Mouse (Mus musculus) E14TG2a.4 (cell line): ENCODE results near the gene Plekha7.

Experiments
- H3K27me3 ChIP-seq: 2 replicates; pipeline ENCODE4 v1.6.1; 2014; ENCODE audit warnings: low read length, control low read depth; ENCODE audit not compliant: insufficient read depth
- H3K36me3 ChIP-seq: 2 replicates; pipeline ENCODE4 v1.6.1; 2014; ENCODE audit warnings: low read length, control low read depth; ENCODE audit not compliant: insufficient read depth
- H3K4me1 ChIP-seq: replicated peaks from 2 replicates; pipeline ENCODE4 v1.6.1; 2014; ENCODE audit warnings: low read depth, low read length, control low read depth
- H3K4me3 ChIP-seq: replicated peaks from 2 replicates; pipeline ENCODE4 v1.5.1; 2014; ENCODE audit warnings: mild to moderate bottlenecking, low read length
- H3K9me3 ChIP-seq: 2 replicates; pipeline ENCODE4 v1.6.1; 2014; ENCODE audit warnings: low read length, control low read depth
- CTCF ChIP-seq: conservative IDR thresholded peaks from 2 replicates; pipeline ENCODE4 v1.5.1; 2014; ENCODE audit warnings: low read length
- NANOG ChIP-seq: IDR thresholded peaks from 2 replicates; pipeline ENCODE4 v1.6.1; 2014; ENCODE audit warnings: borderline replicate concordance, low read length, mixed read lengths
- POU5F1 ChIP-seq: IDR thresholded peaks from 2 replicates; pipeline ENCODE4 v1.6.1; 2014; ENCODE audit warnings: low read length, borderline replicate concordance

Plekha7 gene

DNA sequence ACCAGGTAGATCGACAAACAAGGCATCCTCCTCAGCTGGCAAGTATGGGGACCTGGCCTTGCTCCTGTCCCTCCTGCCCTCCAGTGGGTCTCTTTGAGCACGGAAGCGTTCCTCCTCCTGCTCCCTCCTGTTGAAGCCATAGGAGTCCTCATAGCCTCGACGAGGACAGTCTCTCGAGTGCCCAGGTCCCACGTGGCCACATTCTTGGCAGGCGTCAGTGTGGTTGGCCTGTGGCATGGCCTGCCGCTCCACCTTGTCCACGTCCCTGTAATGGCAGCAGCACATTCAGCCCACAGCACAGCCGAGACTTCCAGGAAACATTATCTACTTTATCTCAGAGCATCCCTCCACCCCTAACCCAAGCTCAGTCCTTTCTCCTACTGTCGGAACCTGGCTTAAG, 143.9 kb downstream of the Plekha7 start:
- H3K9me3 ChIP-seq, result no peaks in the 10 kb centered on the region
- TF ChIP-seq NANOG (no peak), POU5F1 (no peak), CTCF (no peak)
- H3K4me3 ChIP-seq, result no peak overlapping the region

DNA sequence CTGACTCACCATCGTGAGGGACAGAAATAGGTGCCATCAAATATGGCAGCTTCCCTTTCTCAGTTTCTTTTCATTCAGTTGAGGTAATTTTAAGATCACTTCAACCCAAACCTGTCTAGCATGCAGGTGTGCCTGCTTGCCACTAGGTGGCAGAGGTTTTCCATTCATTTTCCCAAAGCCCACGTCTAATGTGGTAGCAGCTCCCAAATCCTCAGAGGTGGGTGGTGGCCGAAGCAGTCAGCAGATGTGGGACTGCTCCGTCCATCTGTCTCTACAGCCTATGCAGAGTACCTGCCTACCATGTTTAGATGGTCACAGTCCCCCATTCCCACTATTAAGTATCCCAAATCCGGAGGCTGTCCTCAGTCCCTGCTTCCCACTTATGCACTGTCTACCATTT, 146.6 kb downstream of the Plekha7 start:
- no peaks in the 10 kb centered on the region for H3K9me3 ChIP-seq
- H3K4me3 ChIP-seq, result no peak overlapping the region
- peaks cover 95% of the 10 kb centered on the region for H3K36me3 ChIP-seq
- no peaks in the 10 kb centered on the region for H3K27me3 ChIP-seq
- TF ChIP-seq POU5F1 (no peak), CTCF (peak; percentile 73)
- H3K4me1 ChIP-seq, result peaks cover 72% of the 10 kb centered on the region

More for the DNA sequence above, 143.9 kb downstream of the Plekha7 start:
- H3K27me3 ChIP-seq, result no peaks in the 10 kb centered on the region
- peaks cover 93% of the 10 kb centered on the region for H3K36me3 ChIP-seq
- H3K4me1 ChIP-seq, result peaks cover 72% of the 10 kb centered on the region

DNA sequence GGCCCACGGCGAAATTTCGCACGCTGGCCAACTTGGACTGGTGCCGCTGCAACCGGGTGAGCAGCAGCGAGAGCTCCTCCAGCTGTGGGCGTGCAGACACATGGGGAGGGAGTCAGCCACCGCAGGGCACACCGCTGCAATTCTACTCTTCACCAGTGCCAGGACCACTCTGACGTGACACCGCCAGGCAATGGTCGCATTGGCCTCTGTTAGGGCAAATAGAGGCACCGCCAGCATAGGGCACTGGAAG, 151.4 kb downstream of the Plekha7 start:
- Histone ChIP-seq H3K27me3 (no peaks in the 10 kb centered on the region), H3K36me3 (peaks cover 96% of the 10 kb centered on the region), H3K9me3 (no peaks in the 10 kb centered on the region), H3K4me1 (peaks cover 33% of the 10 kb centered on the region), H3K4me3 (peak overlapping the region; percentile 69)
- no peak for TF ChIP-seq POU5F1
- no peak for TF ChIP-seq NANOG
- TF ChIP-seq CTCF, result no peak

DNA sequence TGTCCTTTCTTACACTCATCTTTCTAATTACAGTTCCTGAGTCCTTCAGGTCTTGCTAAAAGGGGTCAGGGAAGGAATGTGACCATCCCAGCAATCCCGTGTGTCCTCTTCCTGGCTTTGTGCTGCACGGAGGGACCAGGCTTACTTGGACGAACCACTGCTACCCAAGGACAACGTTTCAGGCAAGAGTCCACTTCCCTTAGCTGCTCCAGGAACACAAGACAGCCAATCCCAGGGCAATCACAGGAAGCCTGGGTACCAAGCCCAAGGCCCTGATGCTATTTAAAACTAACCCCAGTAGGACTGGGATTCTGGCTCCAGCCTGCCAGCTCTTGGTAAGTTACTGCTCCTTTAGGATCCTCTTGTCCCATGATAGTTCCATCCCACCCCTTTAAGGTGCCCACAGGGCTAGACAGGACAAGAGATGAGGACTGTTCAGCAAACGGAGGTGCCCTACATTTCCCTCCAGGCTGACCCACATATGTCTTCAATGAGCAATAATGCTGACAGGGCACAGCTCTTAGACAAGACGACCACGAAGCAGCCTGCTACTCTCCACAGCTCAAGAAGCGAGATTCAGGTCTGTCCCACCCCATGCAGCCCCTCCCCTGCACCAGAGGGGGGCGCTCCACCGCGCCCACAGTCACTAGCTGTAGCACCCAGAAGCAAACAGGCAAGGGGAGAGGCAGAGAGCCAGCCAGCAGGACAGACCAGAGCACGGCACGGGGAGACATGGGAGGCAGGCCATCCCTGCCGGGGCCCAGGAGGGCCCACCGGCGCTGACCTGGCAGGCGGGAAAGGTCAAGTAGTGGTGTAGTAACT, 151.9 kb downstream of the Plekha7 start:
- TF ChIP-seq CTCF, result peak; percentile 75
- no peak for TF ChIP-seq POU5F1
- TF ChIP-seq NANOG, result no peak
- peaks cover 30% of the 10 kb centered on the region for H3K4me1 ChIP-seq
- H3K9me3 ChIP-seq, result no peaks in the 10 kb centered on the region

DNA sequence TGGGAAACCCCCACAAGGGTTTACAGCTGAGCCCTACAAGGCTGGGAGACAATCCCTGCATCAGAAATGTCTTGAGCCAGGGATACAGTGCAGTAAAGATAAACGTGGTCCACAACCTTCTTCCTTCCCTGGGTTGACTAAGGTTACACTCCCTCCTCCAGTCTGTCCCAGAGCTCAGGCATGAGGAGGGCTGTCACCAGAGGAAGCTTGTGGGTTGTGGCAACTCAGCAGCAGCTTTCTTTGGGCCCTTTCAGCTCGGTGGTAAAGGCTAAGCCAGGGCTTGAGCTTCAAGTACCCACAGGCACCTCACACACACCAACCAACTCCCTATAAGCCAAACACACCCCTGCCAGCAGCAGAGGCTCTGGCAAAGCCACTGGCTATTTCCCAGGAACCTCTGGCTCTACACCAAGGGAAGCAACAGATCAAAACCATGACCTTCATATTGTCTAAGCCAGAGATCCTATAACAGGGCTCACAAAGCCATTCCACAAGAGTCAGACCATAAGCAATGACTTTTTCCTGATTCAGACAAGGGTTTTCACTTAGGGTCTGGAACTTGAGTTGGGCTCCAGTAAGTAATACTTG, 154.3 kb downstream of the Plekha7 start:
- no peak for TF ChIP-seq CTCF
- Histone ChIP-seq H3K36me3 (peaks cover 96% of the 10 kb centered on the region), H3K27me3 (no peaks in the 10 kb centered on the region)

More for the DNA sequence above, 151.9 kb downstream of the Plekha7 start:
- Histone ChIP-seq H3K36me3 (peaks cover 98% of the 10 kb centered on the region), H3K27me3 (no peaks in the 10 kb centered on the region), H3K4me3 (peak overlapping the region; percentile 69)

DNA sequence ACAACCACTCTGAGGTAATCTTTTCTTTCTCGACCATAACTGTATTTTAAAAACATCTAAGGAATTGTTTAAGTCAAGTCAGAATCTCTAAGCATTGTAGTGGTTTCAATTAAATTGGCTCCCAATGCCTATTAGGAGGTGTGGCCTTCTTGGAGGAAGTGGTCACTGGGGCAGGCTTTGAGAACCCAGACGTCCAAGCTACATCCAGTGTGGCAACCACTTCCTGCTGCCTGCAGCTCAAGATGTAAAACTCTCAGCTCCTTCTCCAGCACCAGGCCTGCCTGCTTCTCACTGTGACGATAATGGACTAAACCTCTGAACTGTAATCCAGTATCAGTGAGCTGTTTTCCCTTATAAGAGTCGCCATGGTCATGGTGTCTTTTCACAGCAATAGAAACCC, 158.6 kb downstream of the Plekha7 start:
- no peaks in the 10 kb centered on the region for H3K27me3 ChIP-seq
- peaks cover 25% of the 10 kb centered on the region for H3K4me1 ChIP-seq
- peaks cover 96% of the 10 kb centered on the region for H3K36me3 ChIP-seq
- no peak overlapping the region for H3K4me3 ChIP-seq
- no peaks in the 10 kb centered on the region for H3K9me3 ChIP-seq
- TF ChIP-seq POU5F1 (no peak), CTCF (no peak), NANOG (no peak)

More for the DNA sequence above, 154.3 kb downstream of the Plekha7 start:
- no peak overlapping the region for H3K4me3 ChIP-seq
- H3K4me1 ChIP-seq, result peaks cover 31% of the 10 kb centered on the region
- no peaks in the 10 kb centered on the region for H3K9me3 ChIP-seq

DNA sequence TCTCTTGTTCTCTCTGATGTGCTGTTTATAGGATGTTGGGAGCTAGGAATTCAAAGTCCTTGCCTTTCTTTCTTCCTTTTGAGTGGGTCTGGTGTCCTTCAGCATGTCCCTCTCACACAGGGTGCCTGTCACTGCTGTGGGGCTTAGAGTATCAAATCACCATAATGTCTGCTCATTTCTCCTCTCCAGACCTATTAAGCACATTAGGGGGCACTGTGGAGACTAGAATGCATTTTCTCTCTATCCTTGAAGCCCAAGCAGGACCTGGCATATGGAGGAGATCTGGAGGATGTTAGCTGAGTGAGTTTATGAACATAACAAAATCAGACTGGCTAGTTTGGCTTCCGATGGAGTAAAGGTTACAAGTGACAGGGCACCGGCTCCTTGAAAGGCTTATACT, 161.1 kb downstream of the Plekha7 start:
- H3K4me1 ChIP-seq, result peaks cover 40% of the 10 kb centered on the region
- no peaks in the 10 kb centered on the region for H3K9me3 ChIP-seq
- no peak overlapping the region for H3K4me3 ChIP-seq
- H3K27me3 ChIP-seq, result no peaks in the 10 kb centered on the region
- TF ChIP-seq NANOG, result no peak
- TF ChIP-seq POU5F1, result no peak
- TF ChIP-seq CTCF, result no peak
- H3K36me3 ChIP-seq, result peaks cover 94% of the 10 kb centered on the region

DNA sequence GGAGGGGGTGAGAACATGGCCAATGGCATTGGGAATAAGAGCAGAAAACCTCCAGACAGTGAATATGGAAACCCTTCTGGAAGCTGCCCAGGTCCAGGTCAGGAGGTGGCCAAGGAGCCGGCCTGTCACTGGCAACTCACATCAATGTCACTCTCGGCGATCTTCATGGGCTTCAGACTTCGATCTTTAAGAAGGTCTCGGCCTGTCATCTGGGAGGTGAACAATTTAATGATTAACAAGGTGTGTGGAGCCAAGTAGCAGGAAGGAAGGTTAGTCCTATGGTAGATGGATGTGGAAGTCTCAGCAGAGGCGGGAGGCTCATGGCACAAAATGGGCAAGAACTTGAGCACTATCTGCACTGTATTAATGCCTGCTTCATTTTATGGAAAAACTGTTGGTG, 163.1 kb downstream of the Plekha7 start:
- Histone ChIP-seq H3K27me3 (no peaks in the 10 kb centered on the region), H3K36me3 (peaks cover 98% of the 10 kb centered on the region), H3K9me3 (no peaks in the 10 kb centered on the region), H3K4me1 (peaks cover 40% of the 10 kb centered on the region), H3K4me3 (no peak overlapping the region)
- TF ChIP-seq POU5F1 (no peak), NANOG (no peak)

DNA sequence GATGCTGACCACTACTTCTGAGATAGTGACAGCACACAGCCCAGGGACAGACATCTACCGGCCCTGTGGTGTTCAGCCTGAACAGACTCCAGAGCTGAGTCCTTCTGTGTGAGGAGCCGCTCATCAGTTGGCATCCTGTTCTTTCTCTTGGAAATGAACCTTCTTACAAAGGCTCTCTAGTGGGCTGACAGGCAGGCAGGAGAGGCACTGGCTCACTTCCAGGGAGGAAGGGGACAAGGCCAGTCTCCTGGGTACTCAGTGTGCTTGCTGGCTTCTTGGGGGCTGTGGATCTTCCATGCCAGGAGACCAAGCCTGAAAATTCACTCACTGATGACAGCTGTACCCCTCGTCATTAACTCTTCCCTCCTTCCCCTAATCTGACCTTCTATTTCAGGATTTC, 170.5 kb downstream of the Plekha7 start:
- H3K36me3 ChIP-seq, result peaks cover 99% of the 10 kb centered on the region
- no peaks in the 10 kb centered on the region for H3K9me3 ChIP-seq
- TF ChIP-seq CTCF, result no peak
- no peak for TF ChIP-seq POU5F1
- no peak for TF ChIP-seq NANOG
- no peak overlapping the region for H3K4me3 ChIP-seq
- no peaks in the 10 kb centered on the region for H3K27me3 ChIP-seq
- H3K4me1 ChIP-seq, result peaks cover 33% of the 10 kb centered on the region
